Mouse (Mus musculus): ENCODE results near the gene Cars.

Cars gene

DNA sequence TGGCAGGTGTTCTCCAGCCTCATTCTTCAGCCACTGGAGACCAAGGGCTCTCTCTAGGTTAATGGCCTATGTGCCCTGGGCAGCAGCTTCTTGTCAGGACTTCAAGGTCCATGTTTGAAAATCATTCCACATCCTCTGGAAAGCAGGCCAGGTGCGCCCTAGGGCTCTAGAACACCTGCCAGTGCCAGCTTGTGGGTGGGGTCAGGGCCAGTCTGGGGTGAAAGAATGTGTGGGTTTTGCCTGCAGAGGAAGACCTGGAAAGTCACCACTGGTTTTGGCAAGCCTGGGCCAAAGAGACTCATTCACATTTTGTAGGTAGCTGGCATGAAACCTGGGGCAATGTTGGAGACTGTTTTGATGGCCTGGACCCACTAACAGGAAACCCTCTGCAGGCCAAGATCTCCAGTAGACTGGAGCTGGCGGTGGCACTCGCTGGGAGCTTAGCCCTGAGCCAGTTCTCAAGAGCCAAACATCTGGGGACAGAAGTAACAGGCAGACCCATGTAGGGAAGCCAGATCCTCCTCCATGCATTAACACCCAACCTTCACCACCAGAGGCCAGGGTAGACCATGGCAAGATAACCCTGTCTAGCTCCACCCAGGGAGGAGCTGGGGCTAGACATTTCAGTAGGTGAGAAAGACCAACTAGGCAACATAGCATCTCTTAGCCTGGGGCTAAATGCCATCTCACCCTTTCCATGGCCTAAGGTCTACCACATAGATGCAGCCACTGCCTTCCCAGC lies 89.1 kb downstream of the Cars start:
- no peak for DNase-seq (ENCODE audit: low spot score)

GRCm38 (mm10) chr7:143509566-143509965 lies 90.3 kb downstream of the Cars start:
- DNase-seq (ENCODE audit: low spot score) = no peak
